Mouse (Mus musculus): Measurements from ENCODE around the gene Nol4l. TPM values are rescaled to one million over a fixed set of nuclear protein-coding genes. Genes with fewer than 3 reads are reported as not detected.
"Not testable (repeated sequence)": the region's sequence is repeated elsewhere in the genome, so short reads cannot be mapped to it uniquely, and the experiment has no call there.

Gene Nol4l
- polyA plus RNA-seq, 1 experiment from 2014 or later: 11.3 TPM

GRCm38 (mm10) chr2:153508405-153508804, 21.4 kb downstream of the Nol4l start:
- no peaks in the 10 kb centered on the region for H3K27me3 ChIP-seq
- H3K36me3 ChIP-seq: no peaks in the 10 kb centered on the region
- no peak overlapping the region for H3K4me3 ChIP-seq
- peaks cover 16% of the 10 kb centered on the region for H3K4me1 ChIP-seq
- H3K9me3 ChIP-seq: no peaks in the 10 kb centered on the region
- no peak overlapping the region for H3K4me2 ChIP-seq
- ATAC-seq (ENCODE audit: borderline replicate concordance, extremely low read depth, low FRiP score, low TSS enrichment): no peak
- WGBS: 74% methylated on average over 3 of the region's 3 CpGs
- no peak overlapping the region for H3K9ac ChIP-seq
- H3K27ac ChIP-seq: no peak overlapping the region

GRCm38 (mm10) chr2:153507969-153508368, 21.8 kb downstream of the Nol4l start:
- no peaks in the 10 kb centered on the region for H3K9me3 ChIP-seq
- no peak for ATAC-seq (ENCODE audit: borderline replicate concordance, extremely low read depth, low FRiP score, low TSS enrichment)
- WGBS: 96% methylated on average over 2 of the region's 2 CpGs
- no peak overlapping the region for H3K4me2 ChIP-seq
- H3K4me1 ChIP-seq: peaks cover 16% of the 10 kb centered on the region
- H3K9ac ChIP-seq: no peak overlapping the region
- no peak overlapping the region for H3K4me3 ChIP-seq
- H3K27me3 ChIP-seq: no peaks in the 10 kb centered on the region
- no peaks in the 10 kb centered on the region for H3K36me3 ChIP-seq
- H3K27ac ChIP-seq: no peak overlapping the region

- Histone ChIP-seq H3K4me3 (no peak overlapping the region), H3K4me1 (peaks cover 11% of the 10 kb centered on the region), H3K27ac (no peak overlapping the region), H3K36me3 (no peaks in the 10 kb centered on the region), H3K27me3 (no peaks in the 10 kb centered on the region), H3K9me3 (no peaks in the 10 kb centered on the region), H3K9ac (no peak overlapping the region), H3K4me2 (no peak overlapping the region)
- WGBS: 80% methylated on average over 5 of the region's 5 CpGs
- no peak for ATAC-seq (ENCODE audit: borderline replicate concordance, extremely low read depth, low FRiP score, low TSS enrichment)
These were observed 23.4 kb downstream of the Nol4l start for GRCm38 (mm10) chr2:153506385-153506784.

DNA sequence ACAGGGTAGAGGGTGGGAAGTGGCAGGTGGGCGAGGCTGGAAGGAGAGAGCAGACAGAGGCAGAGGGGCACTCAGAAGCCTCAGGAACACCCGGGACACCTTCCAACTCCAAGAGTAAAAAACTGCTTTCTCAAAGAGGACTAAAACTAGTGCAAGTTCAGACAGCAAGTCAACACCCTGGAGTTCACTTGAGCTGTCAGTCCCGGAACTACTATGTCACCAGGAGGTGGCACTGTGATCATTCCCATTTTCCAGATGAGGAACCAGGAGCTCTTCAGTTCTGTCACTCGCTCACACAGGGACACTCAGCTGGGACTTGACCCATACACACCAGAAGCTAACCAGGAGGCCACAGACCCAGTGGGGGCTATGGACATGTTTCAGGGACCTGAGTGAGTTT, 30.6 kb downstream of the Nol4l start:
- Histone ChIP-seq H3K4me1 (peaks cover 15% of the 10 kb centered on the region), H3K4me3 (no peak overlapping the region), H3K27me3 (no peaks in the 10 kb centered on the region), H3K36me3 (no peaks in the 10 kb centered on the region), H3K4me2 (no peak overlapping the region), H3K9ac (no peak overlapping the region), H3K9me3 (no peaks in the 10 kb centered on the region), H3K27ac (no peak overlapping the region)
- 59% methylated on average over 4 of the region's 4 CpGs for WGBS
- ATAC-seq (ENCODE audit: borderline replicate concordance, extremely low read depth, low FRiP score, low TSS enrichment): no peak

DNA sequence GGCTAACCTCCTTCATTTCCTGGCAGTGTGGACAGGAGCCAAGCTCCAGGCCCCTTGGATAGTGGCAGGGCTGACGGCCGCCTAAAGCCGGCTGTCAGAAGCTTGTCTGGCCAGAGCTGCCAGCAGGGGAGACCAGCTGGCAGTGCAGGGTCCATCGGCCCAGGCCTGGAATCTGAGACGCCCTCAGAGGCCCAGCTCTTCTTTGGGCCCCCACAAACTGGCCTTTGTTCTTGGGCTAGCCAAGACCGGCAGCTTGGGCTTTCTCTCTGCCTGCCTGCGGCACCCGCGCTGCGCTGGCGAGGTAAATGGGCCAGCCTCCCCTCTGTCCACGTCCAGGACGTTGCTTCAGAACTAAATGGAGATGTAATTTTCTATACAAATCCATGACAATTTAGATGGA, 32.9 kb downstream of the Nol4l start:
- WGBS: 61% methylated on average over 13 of the region's 13 CpGs
- no peak overlapping the region for H3K27ac ChIP-seq
- no peak for ATAC-seq (ENCODE audit: borderline replicate concordance, extremely low read depth, low FRiP score, low TSS enrichment)
- no peaks in the 10 kb centered on the region for H3K9me3 ChIP-seq
- H3K9ac ChIP-seq: no peak overlapping the region
- H3K4me2 ChIP-seq: no peak overlapping the region
- no peaks in the 10 kb centered on the region for H3K36me3 ChIP-seq
- peaks cover 31% of the 10 kb centered on the region for H3K4me1 ChIP-seq
- H3K4me3 ChIP-seq: no peak overlapping the region
- H3K27me3 ChIP-seq: peaks cover 4% of the 10 kb centered on the region

GRCm38 (mm10) chr2:153496301-153496700, 33.5 kb downstream of the Nol4l start:
- Histone ChIP-seq H3K4me2 (no peak overlapping the region), H3K4me3 (no peak overlapping the region), H3K36me3 (no peaks in the 10 kb centered on the region), H3K9me3 (no peaks in the 10 kb centered on the region), H3K4me1 (peaks cover 35% of the 10 kb centered on the region), H3K27me3 (peaks cover 10% of the 10 kb centered on the region), H3K9ac (no peak overlapping the region), H3K27ac (no peak overlapping the region)
- WGBS: 82% methylated on average over 6 of the region's 6 CpGs
- ATAC-seq (ENCODE audit: borderline replicate concordance, extremely low read depth, low FRiP score, low TSS enrichment): no peak

GRCm38 (mm10) chr2:153495818-153496217, 34.0 kb downstream of the Nol4l start:
- H3K36me3 ChIP-seq: no peaks in the 10 kb centered on the region
- peaks cover 35% of the 10 kb centered on the region for H3K4me1 ChIP-seq
- ATAC-seq (ENCODE audit: borderline replicate concordance, extremely low read depth, low FRiP score, low TSS enrichment): no peak
- no peak overlapping the region for H3K27ac ChIP-seq
- H3K27me3 ChIP-seq: peaks cover 14% of the 10 kb centered on the region
- H3K9me3 ChIP-seq: no peaks in the 10 kb centered on the region
- H3K9ac ChIP-seq: no peak overlapping the region
- WGBS: 55% methylated on average over 4 of the region's 4 CpGs
- no peak overlapping the region for H3K4me2 ChIP-seq
- no peak overlapping the region for H3K4me3 ChIP-seq

- not testable (repeated sequence) for ATAC-seq (ENCODE audit: borderline replicate concordance, extremely low read depth, low FRiP score, low TSS enrichment); H3K4me3 ChIP-seq; H3K36me3 ChIP-seq; H3K9ac ChIP-seq; H3K27ac ChIP-seq; H3K9me3 ChIP-seq; H3K4me2 ChIP-seq
- peaks cover 35% of the 10 kb centered on the region for H3K4me1 ChIP-seq
- H3K27me3 ChIP-seq: peaks cover 15% of the 10 kb centered on the region
- 87% methylated on average over 4 of the region's 4 CpGs for WGBS
These were observed 34.4 kb downstream of the Nol4l start for GRCm38 (mm10) chr2:153495391-153495790.

- Histone ChIP-seq H3K4me3 (no peak overlapping the region), H3K27ac (peak overlapping the region; percentile 56), H3K36me3 (no peaks in the 10 kb centered on the region), H3K9me3 (no peaks in the 10 kb centered on the region), H3K4me2 (peak overlapping the region; percentile 98), H3K27me3 (peaks cover 15% of the 10 kb centered on the region), H3K4me1 (peaks cover 35% of the 10 kb centered on the region), H3K9ac (no peak overlapping the region)
- 16% methylated on average over 9 of the region's 9 CpGs for WGBS
- ATAC-seq (ENCODE audit: borderline replicate concordance, extremely low read depth, low FRiP score, low TSS enrichment): peak; percentile 9; the same call in 1 of the 2 replicates
These were observed 35.4 kb downstream of the Nol4l start for GRCm38 (mm10) chr2:153494293-153494811.

DNA sequence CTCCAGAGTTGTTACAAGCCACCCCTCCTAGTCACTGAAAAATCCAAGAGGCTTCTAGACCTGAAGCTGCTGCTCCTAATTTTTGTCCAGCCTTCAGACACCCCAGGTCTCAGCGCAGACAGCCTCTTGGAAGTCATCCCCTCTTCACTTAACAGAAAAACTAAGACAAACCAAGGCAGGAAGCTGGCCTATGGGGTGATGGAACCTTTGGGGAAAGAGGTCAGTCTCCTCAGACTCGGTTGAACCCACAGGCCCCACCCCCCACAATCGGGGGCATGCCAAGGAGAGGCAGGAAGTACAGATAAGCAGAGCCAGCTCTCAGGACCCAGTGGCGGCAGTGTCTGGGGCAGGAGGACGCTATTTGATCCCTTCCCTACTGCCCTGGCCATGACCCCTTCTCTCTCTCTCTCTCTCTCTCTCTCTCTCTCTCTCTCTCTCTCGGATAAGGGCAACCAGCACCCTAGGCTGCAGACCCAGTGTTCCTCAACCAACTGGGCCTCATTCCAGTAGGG, 35.9 kb downstream of the Nol4l start:
- Histone ChIP-seq H3K4me2 (peak overlapping the region; percentile 98), H3K27ac (peak overlapping the region; percentile 56), H3K9me3 (no peaks in the 10 kb centered on the region), H3K4me3 (no peak overlapping the region), H3K27me3 (peaks cover 15% of the 10 kb centered on the region), H3K9ac (no peak overlapping the region), H3K36me3 (no peaks in the 10 kb centered on the region), H3K4me1 (peaks cover 35% of the 10 kb centered on the region)
- peak; percentile 24; the same call in 1 of the 2 replicates for ATAC-seq (ENCODE audit: borderline replicate concordance, extremely low read depth, low FRiP score, low TSS enrichment)
- 6% methylated on average over 6 of the region's 6 CpGs for WGBS

DNA sequence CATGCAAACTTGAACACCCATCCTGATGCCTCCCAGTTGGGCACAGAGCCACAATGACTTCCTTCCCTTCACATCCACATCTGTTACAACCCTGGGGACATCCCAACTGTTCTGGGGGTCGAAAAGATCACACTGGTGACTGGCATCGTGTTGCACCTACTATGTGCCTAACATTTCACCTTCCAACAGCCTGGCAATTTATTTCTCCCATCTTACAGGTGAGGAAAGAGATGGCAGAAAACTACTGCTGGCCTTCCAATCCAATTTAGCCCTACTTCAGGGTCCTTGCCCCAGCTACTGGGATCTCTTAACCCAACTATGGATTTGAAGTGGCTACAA, 36.4 kb downstream of the Nol4l start:
- Histone ChIP-seq H3K27me3 (peaks cover 15% of the 10 kb centered on the region), H3K4me1 (peaks cover 35% of the 10 kb centered on the region), H3K9ac (peak overlapping the region; percentile 59; the same call in 1 of the 2 replicates)

GRCm38 (mm10) chr2:153492573-153493392, 37.0 kb downstream of the Nol4l start, which contains the start of gene 4930404H24Rik:
4930404H24Rik (plus strand) TSS chr2:153492790.
- WGBS: under 1% methylated on average over 79 of the region's 83 CpGs
- Histone ChIP-seq H3K9me3 (no peaks in the 10 kb centered on the region), H3K27me3 (peaks cover 15% of the 10 kb centered on the region), H3K4me3 (peak within 1 kb of the TSS; percentile 62), H3K36me3 (no peaks in the 10 kb centered on the region), H3K9ac (peak within 1 kb of the TSS; percentile 59), H3K4me2 (peak within 1 kb of the TSS; percentile 98), H3K4me1 (peaks cover 35% of the 10 kb centered on the region), H3K27ac (peak within 1 kb of the TSS; percentile 42; the same call in 1 of the 2 replicates)
- peak; percentile 73 for ATAC-seq (ENCODE audit: borderline replicate concordance, extremely low read depth, low FRiP score, low TSS enrichment)

More for the DNA sequence above, 36.4 kb downstream of the Nol4l start:
- 33% methylated on average over 2 of the region's 2 CpGs for WGBS
- Histone ChIP-seq H3K4me3 (peak overlapping the region; percentile 62), H3K27ac (peak overlapping the region; percentile 42; the same call in 1 of the 2 replicates), H3K36me3 (no peaks in the 10 kb centered on the region), H3K4me2 (peak overlapping the region; percentile 98), H3K9me3 (no peaks in the 10 kb centered on the region)
- ATAC-seq (ENCODE audit: borderline replicate concordance, extremely low read depth, low FRiP score, low TSS enrichment): no peak
